Mouse (Mus musculus): ENCODE measurements at regions not wholly inside any gene's neighbourhood (a gene's known extent, or its start where the extent isn't known, plus 50 kb on each side); places are given as distances from the start of the nearest gene placed in this dataset.

DNA sequence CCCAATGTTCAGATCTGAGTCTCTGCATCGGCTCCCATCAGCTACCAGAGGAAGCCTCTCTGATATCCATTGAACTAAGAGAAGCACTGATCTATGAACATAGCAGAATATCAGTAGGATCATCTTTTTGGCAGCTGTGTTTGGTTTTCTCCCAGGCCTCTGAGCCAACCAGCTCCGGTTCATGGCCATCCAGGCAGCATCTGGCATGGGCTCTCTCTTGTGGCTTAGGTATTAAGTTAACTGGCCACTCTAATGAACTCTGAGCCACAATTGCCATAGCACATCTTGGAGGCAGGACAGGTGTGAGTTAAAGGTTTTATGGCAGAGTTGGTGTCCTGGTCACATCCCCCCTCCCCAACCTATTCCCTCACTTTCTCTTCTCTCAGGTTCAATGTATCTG is 90.2 kb upstream of the Ufm1 start:
- H3K27me3 ChIP-seq (ENCODE audit: control insufficient read depth, insufficient read depth, insufficient read length) = peaks cover 6% of the 10 kb centered on the region
- TF ChIP-seq CEBPB (IDR thresholded peaks at IDR 0.05; ENCODE audit: low read depth) = no peak
- no peak for TF ChIP-seq FOSL1 (IDR thresholded peaks at IDR 0.05; ENCODE audit: insufficient read depth, low read length, poor library complexity, severe bottlenecking)
- no peak for TF ChIP-seq USF1 (IDR thresholded peaks at IDR 0.05; ENCODE audit: low read depth)
- TF ChIP-seq CTCF (IDR thresholded peaks at IDR 0.05; ENCODE audit: control insufficient read depth, insufficient read depth, insufficient read length) = no peak
- TF ChIP-seq MYOD1 (IDR thresholded peaks at IDR 0.05; ENCODE audit: control insufficient read depth, insufficient read length, low read depth) = no peak
- TF ChIP-seq MAX (IDR thresholded peaks at IDR 0.05) = no peak
- no peak for TF ChIP-seq MYOG (IDR thresholded peaks at IDR 0.05; ENCODE audit: control insufficient read depth, extremely low read depth, insufficient read length)
- no peaks in the 10 kb centered on the region for H3K79me3 ChIP-seq (ENCODE audit: low read depth)
- no peaks in the 10 kb centered on the region for H3K79me2 ChIP-seq (ENCODE audit: control insufficient read depth, insufficient read depth)
- no peaks in the 10 kb centered on the region for H3K36me3 ChIP-seq (ENCODE audit: control insufficient read depth, insufficient read depth)
- no peak overlapping the region for H3ac ChIP-seq (ENCODE audit: control insufficient read depth, insufficient read length, low read depth)
- no peak overlapping the region for H3K4me3 ChIP-seq (ENCODE audit: insufficient read depth, poor library complexity, severe bottlenecking)

DNA sequence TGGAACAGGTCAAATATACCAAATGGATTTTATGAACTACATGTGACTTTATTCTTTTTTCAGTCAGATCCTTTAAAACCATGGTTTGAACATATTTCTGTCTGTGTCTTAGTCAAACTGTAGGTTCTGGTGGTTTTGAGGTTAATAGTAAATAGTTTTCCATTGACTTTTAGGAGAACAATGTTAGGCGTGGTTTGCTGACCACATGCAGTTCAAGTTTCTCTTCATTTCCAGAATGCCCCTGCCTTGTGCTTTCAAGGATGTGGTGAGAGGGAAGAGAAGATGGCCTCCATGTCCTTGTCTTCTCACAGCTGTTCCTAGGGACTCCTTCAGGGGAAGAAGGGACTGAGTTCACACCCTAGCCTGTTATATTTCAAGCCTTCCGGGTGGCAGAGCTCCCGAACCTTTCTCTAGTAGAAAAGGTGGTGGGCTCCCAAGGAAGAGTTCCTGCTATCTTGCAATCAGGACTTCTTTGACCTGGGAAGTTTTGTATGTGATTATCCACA is 76.1 kb upstream of the Ufm1 start:
- TF ChIP-seq FOSL1 (IDR thresholded peaks at IDR 0.05; ENCODE audit: insufficient read depth, low read length, poor library complexity, severe bottlenecking) (no peak), MYOD1 (IDR thresholded peaks at IDR 0.05; ENCODE audit: control insufficient read depth, insufficient read length, low read depth) (peak; percentile 59), MYOG (IDR thresholded peaks at IDR 0.05; ENCODE audit: control insufficient read depth, extremely low read depth, insufficient read length) (no peak), USF1 (IDR thresholded peaks at IDR 0.05; ENCODE audit: low read depth) (peak; percentile 49), CEBPB (IDR thresholded peaks at IDR 0.05; ENCODE audit: low read depth) (no peak), MAX (IDR thresholded peaks at IDR 0.05) (peak; percentile 69)
- Histone ChIP-seq H3K36me3 (ENCODE audit: control insufficient read depth, insufficient read depth) (no peaks in the 10 kb centered on the region), H3K27me3 (ENCODE audit: control insufficient read depth, insufficient read depth, insufficient read length) (no peaks in the 10 kb centered on the region), H3K4me3 (ENCODE audit: insufficient read depth, poor library complexity, severe bottlenecking) (no peak overlapping the region), H3ac (ENCODE audit: control insufficient read depth, insufficient read length, low read depth) (no peak overlapping the region), H3K79me3 (ENCODE audit: low read depth) (no peaks in the 10 kb centered on the region), H3K79me2 (ENCODE audit: control insufficient read depth, insufficient read depth) (no peaks in the 10 kb centered on the region)

DNA sequence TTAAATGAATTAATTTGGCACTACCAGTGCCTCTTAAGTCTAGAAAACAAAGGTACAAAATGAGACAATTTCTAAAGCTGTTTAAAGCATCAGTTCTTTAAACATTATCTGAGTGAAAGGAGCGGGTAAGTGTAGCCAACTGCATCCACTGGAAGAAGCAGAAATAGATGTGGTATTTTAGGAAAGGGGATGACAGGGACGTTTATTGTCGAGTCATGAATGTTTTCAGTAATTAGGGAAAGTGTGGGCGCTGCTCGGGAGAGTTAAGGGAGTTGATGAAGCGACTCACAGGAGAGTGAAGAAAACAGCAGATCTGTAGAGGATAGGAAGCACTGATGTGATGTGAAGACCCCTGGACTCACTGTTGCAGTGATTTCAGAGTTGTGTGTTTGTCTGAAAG is 68.1 kb upstream of the Ufm1 start:
- no peak for TF ChIP-seq MAX (IDR thresholded peaks at IDR 0.05)
- TF ChIP-seq CTCF (IDR thresholded peaks at IDR 0.05; ENCODE audit: control insufficient read depth, insufficient read depth, insufficient read length) = no peak
- no peak for TF ChIP-seq FOSL1 (IDR thresholded peaks at IDR 0.05; ENCODE audit: insufficient read depth, low read length, poor library complexity, severe bottlenecking)
- no peak for TF ChIP-seq CEBPB (IDR thresholded peaks at IDR 0.05; ENCODE audit: low read depth)
- TF ChIP-seq MYOG (IDR thresholded peaks at IDR 0.05; ENCODE audit: control insufficient read depth, extremely low read depth, insufficient read length) = no peak
- no peak for TF ChIP-seq USF1 (IDR thresholded peaks at IDR 0.05; ENCODE audit: low read depth)
- TF ChIP-seq MYOD1 (IDR thresholded peaks at IDR 0.05; ENCODE audit: control insufficient read depth, insufficient read length, low read depth) = no peak
- H3K79me3 ChIP-seq (ENCODE audit: low read depth) = no peaks in the 10 kb centered on the region

DNA sequence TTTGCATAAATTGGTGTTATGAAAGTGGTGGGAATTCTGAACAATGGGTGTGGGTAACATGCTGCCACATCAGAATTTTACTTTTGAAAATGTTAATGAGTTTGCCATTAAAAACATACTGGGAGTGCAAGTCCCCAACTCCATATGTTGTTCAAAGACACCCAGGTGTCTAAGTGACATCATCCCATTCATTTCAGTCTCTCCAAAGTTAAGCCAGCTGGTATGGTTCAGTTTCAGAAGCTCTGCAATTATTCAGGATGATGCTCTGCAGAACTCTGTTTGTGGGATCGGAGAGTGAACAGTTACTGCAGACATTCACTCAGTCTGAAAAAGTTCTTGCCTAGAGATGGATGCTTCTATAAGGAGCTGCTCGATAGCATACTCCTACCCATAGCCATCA is 56.3 kb upstream of the Ufm1 start:
- Histone ChIP-seq H3K4me3 (ENCODE audit: insufficient read depth, poor library complexity, severe bottlenecking) (no peak overlapping the region), H3K27me3 (ENCODE audit: control insufficient read depth, insufficient read depth, insufficient read length) (peaks cover 3% of the 10 kb centered on the region), H3K79me2 (ENCODE audit: control insufficient read depth, insufficient read depth) (no peaks in the 10 kb centered on the region), H3ac (ENCODE audit: control insufficient read depth, insufficient read length, low read depth) (no peak overlapping the region), H3K36me3 (ENCODE audit: control insufficient read depth, insufficient read depth) (no peaks in the 10 kb centered on the region), H3K79me3 (ENCODE audit: low read depth) (no peaks in the 10 kb centered on the region)
- TF ChIP-seq CEBPB (IDR thresholded peaks at IDR 0.05; ENCODE audit: low read depth) (no peak), MYOG (IDR thresholded peaks at IDR 0.05; ENCODE audit: control insufficient read depth, extremely low read depth, insufficient read length) (no peak)

More for the DNA sequence above, 68.1 kb upstream of the Ufm1 start:
- Histone ChIP-seq H3ac (ENCODE audit: control insufficient read depth, insufficient read length, low read depth) (no peak overlapping the region), H3K36me3 (ENCODE audit: control insufficient read depth, insufficient read depth) (no peaks in the 10 kb centered on the region), H3K79me2 (ENCODE audit: control insufficient read depth, insufficient read depth) (no peaks in the 10 kb centered on the region), H3K27me3 (ENCODE audit: control insufficient read depth, insufficient read depth, insufficient read length) (no peaks in the 10 kb centered on the region), H3K4me3 (ENCODE audit: insufficient read depth, poor library complexity, severe bottlenecking) (no peak overlapping the region)

DNA sequence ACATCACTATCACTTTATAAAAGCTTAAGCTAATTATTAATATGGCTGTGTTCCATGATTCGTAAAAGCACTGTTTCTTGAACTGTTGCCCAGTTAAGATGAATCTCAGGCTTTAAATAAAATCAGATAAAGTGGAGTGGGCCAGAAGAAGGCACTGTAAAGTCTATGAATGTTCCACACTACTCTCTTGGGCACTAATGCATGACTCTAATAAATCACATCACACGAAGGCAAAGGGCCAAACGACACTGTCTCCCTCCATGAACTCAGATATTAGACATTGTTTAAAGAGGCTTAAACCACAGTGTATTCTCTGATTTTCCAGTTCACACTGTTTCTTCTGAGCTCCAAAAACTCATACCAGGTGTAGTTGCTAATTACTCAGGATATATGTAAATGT is 55.9 kb upstream of the Ufm1 start:
- Histone ChIP-seq H3K79me3 (ENCODE audit: low read depth) (no peaks in the 10 kb centered on the region), H3K79me2 (ENCODE audit: control insufficient read depth, insufficient read depth) (no peaks in the 10 kb centered on the region), H3K36me3 (ENCODE audit: control insufficient read depth, insufficient read depth) (no peaks in the 10 kb centered on the region), H3ac (ENCODE audit: control insufficient read depth, insufficient read length, low read depth) (no peak overlapping the region), H3K27me3 (ENCODE audit: control insufficient read depth, insufficient read depth, insufficient read length) (peaks cover 3% of the 10 kb centered on the region), H3K4me3 (ENCODE audit: insufficient read depth, poor library complexity, severe bottlenecking) (no peak overlapping the region)
- TF ChIP-seq MYOD1 (IDR thresholded peaks at IDR 0.05; ENCODE audit: control insufficient read depth, insufficient read length, low read depth) (no peak), MYOG (IDR thresholded peaks at IDR 0.05; ENCODE audit: control insufficient read depth, extremely low read depth, insufficient read length) (no peak), FOSL1 (IDR thresholded peaks at IDR 0.05; ENCODE audit: insufficient read depth, low read length, poor library complexity, severe bottlenecking) (no peak), USF1 (IDR thresholded peaks at IDR 0.05; ENCODE audit: low read depth) (no peak), CEBPB (IDR thresholded peaks at IDR 0.05; ENCODE audit: low read depth) (no peak), MAX (IDR thresholded peaks at IDR 0.05) (no peak), CTCF (IDR thresholded peaks at IDR 0.05; ENCODE audit: control insufficient read depth, insufficient read depth, insufficient read length) (no peak)

DNA sequence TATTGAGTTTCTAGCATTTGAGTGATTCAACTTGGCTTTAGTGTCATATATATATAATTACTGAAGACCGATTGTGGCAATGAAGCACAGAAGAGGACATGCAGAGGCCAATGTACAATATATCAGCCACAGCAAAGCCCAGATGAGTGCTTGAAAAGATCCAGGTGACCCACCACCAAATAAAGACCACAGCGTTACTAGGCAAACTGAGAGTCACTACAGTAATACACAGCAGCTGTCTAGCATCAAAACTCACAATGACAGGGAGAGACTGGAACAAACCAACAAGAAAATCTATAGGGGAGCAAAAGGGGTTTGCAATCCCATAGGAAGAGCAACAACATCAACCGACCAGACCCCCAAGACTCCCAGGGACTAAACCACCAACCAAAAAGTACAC is 54.3 kb upstream of the Ufm1 start:
- Histone ChIP-seq H3K36me3 (ENCODE audit: control insufficient read depth, insufficient read depth) (no peaks in the 10 kb centered on the region), H3ac (ENCODE audit: control insufficient read depth, insufficient read length, low read depth) (no peak overlapping the region), H3K79me2 (ENCODE audit: control insufficient read depth, insufficient read depth) (no peaks in the 10 kb centered on the region), H3K4me3 (ENCODE audit: insufficient read depth, poor library complexity, severe bottlenecking) (no peak overlapping the region), H3K79me3 (ENCODE audit: low read depth) (no peaks in the 10 kb centered on the region), H3K27me3 (ENCODE audit: control insufficient read depth, insufficient read depth, insufficient read length) (peaks cover 3% of the 10 kb centered on the region)
- no peak for TF ChIP-seq USF1 (IDR thresholded peaks at IDR 0.05; ENCODE audit: low read depth)
